Mouse (Mus musculus) frontal cortex, adult 2 months (tissue): ENCODE results near the gene Gpc2. TPM values are rescaled to one million over a fixed set of nuclear protein-coding genes. Genes with fewer than 3 reads are reported as not detected.

Experiments used
- DNase-seq, 2 experiments: peaks; one replicate each; pipeline ENCODE4 v3.0.0; 2022; ENCODE audit warnings: low spot score in 1 of 2; ENCODE audit errors: extremely low spot score in 1 of 2
- polyA plus RNA-seq: library from polyadenylated mRNA; depleted of rRNA; stranded (reverse); fragments of >200 nt; gene quantifications from 2 replicates; pipeline ENCODE4 v1.2.3, GENCODE M21; 2012

The Gpc2 gene
- polyA plus RNA-seq, 1 experiment, result 11.3 TPM

DNA sequence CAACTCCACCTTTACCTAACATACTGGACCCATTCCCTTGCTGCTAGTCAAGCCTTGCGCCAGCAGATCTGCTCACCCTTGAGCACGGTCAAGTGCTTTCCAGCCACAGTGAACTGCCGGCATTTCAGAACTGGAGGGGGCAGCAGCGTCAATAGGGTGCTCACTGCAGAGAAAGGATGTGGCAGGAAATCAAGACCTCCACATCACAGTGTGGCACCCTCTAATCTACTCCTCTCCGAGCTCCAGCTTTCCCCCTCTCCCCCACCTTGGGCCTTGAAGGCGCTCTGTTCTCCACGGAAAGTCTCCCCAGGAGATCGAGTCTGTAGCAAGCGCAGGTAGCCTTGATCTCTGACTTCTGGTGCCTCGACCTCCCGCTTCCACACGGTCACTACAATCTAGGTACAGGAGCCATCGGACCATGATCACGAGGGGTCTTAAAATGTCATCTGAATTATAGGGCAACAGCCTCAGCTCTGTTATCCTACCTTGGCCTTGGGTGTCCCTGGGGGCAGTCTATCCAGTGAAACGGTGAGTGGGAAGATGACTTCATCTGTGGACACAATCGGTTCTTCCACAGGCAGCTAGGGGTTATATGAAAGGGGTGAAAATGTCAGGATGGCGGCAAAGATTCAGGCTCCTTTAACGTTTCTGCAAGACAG lies 17.1 kb downstream of the Gpc2 start:
- DNase-seq, result no peak

GRCm38 (mm10) chr5:138262001-138262400 lies 17.8 kb downstream of the Gpc2 start:
- no peak for DNase-seq

GRCm38 (mm10) chr5:138260834-138261233 lies 19.0 kb downstream of the Gpc2 start:
- DNase-seq, result no peak

GRCm38 (mm10) chr5:138260051-138260450 lies 19.8 kb downstream of the Gpc2 start:
- no peak for DNase-seq

GRCm38 (mm10) chr5:138258993-138259392 lies 20.8 kb downstream of the Gpc2 start:
- no peak for DNase-seq

DNA sequence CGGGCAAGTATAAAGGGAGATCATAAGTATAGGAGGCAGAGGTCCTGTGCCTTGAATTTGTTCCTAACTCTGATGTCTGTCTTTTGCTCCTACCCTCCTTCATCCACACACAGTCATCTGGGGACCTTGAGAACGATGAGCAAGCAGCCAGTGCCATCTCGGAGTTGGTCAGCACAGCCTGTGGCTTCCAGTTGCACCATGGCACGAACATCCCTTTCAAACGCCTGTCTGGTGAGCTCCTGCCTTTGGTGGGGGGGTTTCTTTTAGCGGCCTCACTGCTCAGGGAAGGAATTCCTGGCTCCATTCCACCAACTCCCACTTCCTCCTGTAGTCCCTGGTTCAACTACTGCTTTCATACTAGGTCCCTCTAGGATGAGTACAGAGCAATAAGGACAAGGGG lies 21.3 kb downstream of the Gpc2 start:
- DNase-seq, result no peak

GRCm38 (mm10) chr5:138258078-138258477 lies 21.7 kb downstream of the Gpc2 start:
- DNase-seq, result no peak

- DNase-seq, result no peak
These were observed 22.2 kb downstream of the Gpc2 start for GRCm38 (mm10) chr5:138257585-138257978.

- no peak for DNase-seq
These were observed 22.7 kb downstream of the Gpc2 start for GRCm38 (mm10) chr5:138256966-138257584.

GRCm38 (mm10) chr5:138256094-138256467 lies 23.7 kb downstream of the Gpc2 start:
- DNase-seq, result no peak

GRCm38 (mm10) chr5:138255353-138256093 lies 24.3 kb downstream of the Gpc2 start, which contains the start of gene Lamtor4:
TSS of gene Lamtor4 (plus strand) at chr5:138255482.
- DNase-seq, result peak; percentile 98

DNA sequence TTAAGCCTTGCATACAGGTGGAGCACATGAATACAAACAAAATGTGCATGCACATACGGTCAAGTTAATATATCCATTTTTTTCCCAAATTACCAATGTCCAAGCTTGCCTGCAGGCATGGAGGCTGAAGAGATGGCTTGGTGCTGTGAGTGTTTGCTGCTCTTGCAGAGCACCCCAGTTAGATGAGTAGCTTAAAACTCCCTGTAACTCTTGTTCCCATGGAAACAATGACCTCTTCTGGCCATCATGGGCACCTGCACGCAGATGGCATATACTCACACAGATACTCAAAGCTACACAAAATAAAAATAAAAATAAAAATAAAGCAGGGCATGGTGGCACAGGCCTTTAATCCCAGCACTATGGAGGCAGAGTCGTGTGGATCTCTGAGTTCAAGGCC lies 26.7 kb downstream of the Gpc2 start:
- no peak for DNase-seq

- DNase-seq, result no peak
These were observed 28.7 kb downstream of the Gpc2 start for GRCm38 (mm10) chr5:138251144-138251543.

DNA sequence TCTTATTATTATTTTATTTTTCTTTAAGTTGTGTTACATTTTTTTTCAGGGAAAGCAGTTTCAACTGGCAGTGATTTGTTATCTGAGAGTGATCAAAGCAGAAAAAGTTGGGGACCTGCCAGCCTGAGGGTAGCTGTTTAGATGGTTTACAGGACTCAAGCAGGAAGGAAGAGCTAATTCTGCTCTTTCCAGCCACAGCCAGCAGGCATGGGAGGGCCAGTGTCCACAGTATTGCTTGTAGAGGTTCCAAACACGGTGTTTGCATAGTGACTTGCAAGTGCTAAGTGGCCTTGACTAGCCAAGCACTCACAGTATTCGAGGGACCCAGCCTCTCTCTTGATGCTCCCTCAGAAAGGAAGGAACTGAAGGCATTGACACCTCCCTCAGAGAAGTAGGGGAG lies 38.3 kb downstream of the Gpc2 start:
- DNase-seq, result no peak

DNA sequence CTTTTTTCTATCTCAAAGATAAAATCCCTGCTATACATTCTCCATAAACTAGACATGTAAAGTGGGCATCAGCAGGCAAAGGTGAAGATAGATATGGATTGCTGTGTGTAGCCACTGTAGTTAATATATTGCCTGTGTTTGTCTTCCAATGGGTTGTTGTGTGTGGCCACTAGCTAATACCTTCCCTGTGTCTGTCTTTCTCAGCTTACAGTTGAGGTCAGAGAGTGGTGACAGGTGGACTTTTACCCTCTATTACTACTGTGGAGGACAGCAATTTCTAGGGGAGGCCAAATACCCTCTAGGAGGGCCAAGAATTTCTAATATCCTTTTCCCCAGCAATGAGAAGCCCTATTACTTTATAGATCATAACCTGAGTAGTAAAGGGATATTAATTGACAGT lies 45.6 kb downstream of the Gpc2 start:
- DNase-seq, result no peak

DNA sequence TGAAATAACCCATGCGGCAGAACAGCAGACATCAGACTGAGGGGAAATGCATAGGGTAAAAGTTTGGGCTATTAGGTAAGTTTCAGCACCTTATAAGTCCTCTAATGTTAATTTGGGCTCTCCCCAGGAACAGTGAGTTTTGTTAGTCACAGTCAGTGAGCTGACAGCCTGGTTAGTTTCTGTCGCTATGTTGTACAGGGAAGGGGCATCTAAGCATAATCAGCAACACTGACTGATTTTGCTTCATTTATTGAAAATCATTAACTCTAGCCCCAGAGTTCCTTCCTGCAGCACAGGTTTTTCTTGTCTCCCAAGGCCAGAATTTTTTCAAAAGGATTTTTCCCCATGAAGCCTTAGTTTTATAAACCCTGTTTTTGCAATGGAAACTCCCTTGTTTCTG lies 46.0 kb downstream of the Gpc2 start:
- DNase-seq, result no peak

DNA sequence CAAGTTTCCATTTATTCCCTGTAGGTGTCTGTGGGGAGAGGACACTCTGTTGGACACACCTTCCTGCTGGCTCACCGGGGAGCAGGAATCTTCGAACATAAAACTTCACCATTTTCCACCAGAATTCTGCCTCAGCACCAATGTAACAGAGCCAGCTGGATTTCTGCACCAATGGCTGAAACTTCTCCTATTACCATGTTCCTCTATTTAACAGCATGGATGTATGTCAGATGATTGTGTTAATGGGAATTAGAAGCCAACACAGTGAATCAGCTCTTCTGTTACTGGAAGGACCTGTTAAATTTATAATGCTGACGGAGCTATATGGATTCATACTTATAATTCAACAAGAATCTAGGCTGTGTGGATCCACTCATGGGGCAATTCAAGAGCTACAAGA lies 50.3 kb downstream of the Gpc2 start:
- no peak for DNase-seq

DNA sequence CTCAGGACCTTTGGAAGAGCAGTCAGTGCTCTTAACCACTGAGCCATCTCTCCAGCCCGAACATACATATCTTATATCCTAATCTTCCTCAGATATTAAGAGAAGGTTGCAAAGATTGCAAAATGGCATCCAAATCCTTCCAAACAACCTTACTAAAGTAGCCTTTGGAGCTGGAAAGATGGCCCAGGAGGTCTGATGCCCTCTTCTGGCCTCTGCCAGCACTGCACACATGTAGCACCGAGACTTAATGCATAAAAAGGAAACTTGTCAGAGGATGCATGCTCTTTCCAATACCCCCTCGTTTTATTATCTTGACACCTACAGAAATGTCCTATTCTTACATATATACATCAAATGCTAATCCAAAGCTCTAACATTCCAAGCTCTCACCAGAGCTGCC lies 51.8 kb downstream of the Gpc2 start:
- peak in 1 of 2 experiments; percentile 17 for DNase-seq

- no peak for DNase-seq
These were observed 52.4 kb downstream of the Gpc2 start for GRCm38 (mm10) chr5:138227367-138227766.

DNA sequence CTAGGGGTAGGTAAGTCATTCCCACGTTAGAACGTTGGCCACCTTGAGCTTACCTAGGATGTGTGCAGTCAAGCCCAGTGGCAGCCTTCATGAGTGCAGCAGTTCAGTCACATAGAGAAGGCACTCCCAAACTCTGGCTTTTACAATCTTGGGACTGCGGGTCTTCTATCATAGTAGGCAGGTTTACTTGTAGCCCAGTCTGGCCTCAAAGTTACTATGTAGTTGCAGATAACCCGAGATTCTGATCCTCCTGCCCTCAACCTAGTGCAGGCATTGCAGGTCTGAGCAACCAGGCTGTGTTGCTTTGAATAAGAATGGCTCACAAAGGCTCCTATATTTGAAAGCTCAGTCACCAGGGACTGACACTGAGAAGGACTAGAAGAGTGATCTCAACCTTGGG lies 53.3 kb downstream of the Gpc2 start:
- DNase-seq, result no peak

DNA sequence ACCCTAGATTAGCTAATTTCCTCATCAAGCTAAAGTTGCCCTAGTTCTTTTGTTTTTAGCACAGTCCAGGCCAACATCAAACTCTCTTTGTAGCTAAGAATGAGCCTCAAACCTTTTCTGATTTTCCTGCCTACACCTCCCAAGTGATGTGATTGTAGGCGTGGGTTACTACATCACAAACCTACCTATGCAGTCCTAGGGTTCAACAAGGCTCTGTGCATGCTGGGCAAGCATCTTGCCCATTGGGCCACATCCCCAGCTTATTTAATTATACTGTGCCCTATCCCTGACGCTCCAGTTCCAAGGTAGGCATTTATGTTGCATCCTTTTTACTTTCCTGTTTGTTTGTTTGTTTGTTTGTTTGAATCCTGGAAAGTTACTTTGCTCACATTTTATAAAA lies 54.1 kb downstream of the Gpc2 start, which contains the start of gene Nxpe5:
Nxpe5 (plus strand) TSS at position 199 of the 400 bp plus-strand sequence.
- DNase-seq, result no peak
